Mouse (Mus musculus): Measurements from ENCODE around the gene Hspb8. TPM values are rescaled to one million over a fixed set of nuclear protein-coding genes. Genes with fewer than 3 reads are reported as not detected.
"Not testable (repeated sequence)": the region's sequence is repeated elsewhere in the genome, so short reads cannot be mapped to it uniquely, and the experiment has no call there.

The Hspb8 gene
- polyA plus RNA-seq, 1 experiment from 2014 or later = 8.6 TPM

GRCm38 (mm10) chr5:116404063-116404462 lies 18.6 kb downstream of the Hspb8 start:
- Histone ChIP-seq H3K4me3 (no peak overlapping the region), H3K36me3 (replicated peaks) (no peaks in the 10 kb centered on the region), H3K9me3 (no peaks in the 10 kb centered on the region), H3K27me3 (ENCODE audit: poor library complexity, severe bottlenecking) (0 out of 2 replicates have a peak, but pooled peaks cover 7% of the 10 kb centered on the region), H3K4me1 (peaks cover 27% of the 10 kb centered on the region), H3K27ac (no peak overlapping the region)
- WGBS = 91% methylated on average over 2 of the region's 2 CpGs
- DNase-seq (ENCODE audit: extremely low spot score, low spot score) = no peak

- no peak overlapping the region for H3K27ac ChIP-seq
- H3K9me3 ChIP-seq = no peaks in the 10 kb centered on the region
- H3K36me3 ChIP-seq (replicated peaks) = no peaks in the 10 kb centered on the region
- 81% methylated on average over 3 of the region's 3 CpGs for WGBS
- no peak overlapping the region for H3K4me3 ChIP-seq
- H3K4me1 ChIP-seq = peaks cover 7% of the 10 kb centered on the region
- DNase-seq (ENCODE audit: extremely low spot score, low spot score) = no peak
- H3K27me3 ChIP-seq (ENCODE audit: poor library complexity, severe bottlenecking) = no peaks in the 10 kb centered on the region
Measured at GRCm38 (mm10) chr5:116400801-116401200, 21.9 kb downstream of the Hspb8 start.

GRCm38 (mm10) chr5:116400042-116400730 lies 22.5 kb downstream of the Hspb8 start:
- DNase-seq (ENCODE audit: extremely low spot score, low spot score) = no peak
- no peak overlapping the region for H3K27ac ChIP-seq
- H3K4me3 ChIP-seq = no peak overlapping the region
- no peaks in the 10 kb centered on the region for H3K27me3 ChIP-seq (ENCODE audit: poor library complexity, severe bottlenecking)
- H3K9me3 ChIP-seq = no peaks in the 10 kb centered on the region
- WGBS = 80% methylated on average over 8 of the region's 8 CpGs
- peaks cover 7% of the 10 kb centered on the region for H3K4me1 ChIP-seq
- H3K36me3 ChIP-seq (replicated peaks) = no peaks in the 10 kb centered on the region

GRCm38 (mm10) chr5:116396104-116396503 lies 26.6 kb downstream of the Hspb8 start:
- Histone ChIP-seq H3K36me3 (replicated peaks) (no peaks in the 10 kb centered on the region), H3K27ac (no peak overlapping the region), H3K4me3 (no peak overlapping the region), H3K4me1 (peaks cover 7% of the 10 kb centered on the region), H3K27me3 (ENCODE audit: poor library complexity, severe bottlenecking) (no peaks in the 10 kb centered on the region), H3K9me3 (no peaks in the 10 kb centered on the region)
- WGBS = 84% methylated on average over 5 of the region's 5 CpGs
- DNase-seq (ENCODE audit: extremely low spot score, low spot score) = no peak

GRCm38 (mm10) chr5:116392603-116393002 lies 30.1 kb downstream of the Hspb8 start:
- Histone ChIP-seq H3K9me3 (no peaks in the 10 kb centered on the region), H3K4me1 (peaks cover 10% of the 10 kb centered on the region), H3K4me3 (no peak overlapping the region), H3K36me3 (replicated peaks) (no peaks in the 10 kb centered on the region), H3K27ac (no peak overlapping the region), H3K27me3 (ENCODE audit: poor library complexity, severe bottlenecking) (no peaks in the 10 kb centered on the region; the same call in 1 of the 2 replicates)
- DNase-seq (ENCODE audit: extremely low spot score, low spot score) = no peak
- 88% methylated on average over 9 of the region's 9 CpGs for WGBS

- Histone ChIP-seq H3K9me3 (no peaks in the 10 kb centered on the region), H3K4me1 (peaks cover 10% of the 10 kb centered on the region), H3K27ac (no peak overlapping the region), H3K4me3 (no peak overlapping the region), H3K27me3 (ENCODE audit: poor library complexity, severe bottlenecking) (no peaks in the 10 kb centered on the region; the same call in 1 of the 2 replicates), H3K36me3 (replicated peaks) (no peaks in the 10 kb centered on the region)
- no peak for DNase-seq (ENCODE audit: extremely low spot score, low spot score)
- WGBS = 78% methylated on average over 15 of the region's 15 CpGs
Measured at GRCm38 (mm10) chr5:116389856-116390542, 32.7 kb downstream of the Hspb8 start.

- no peaks in the 10 kb centered on the region for H3K9me3 ChIP-seq
- DNase-seq (ENCODE audit: extremely low spot score, low spot score) = no peak
- peaks cover 10% of the 10 kb centered on the region for H3K4me1 ChIP-seq
- H3K36me3 ChIP-seq (replicated peaks) = no peaks in the 10 kb centered on the region
- 86% methylated on average over 4 of the region's 4 CpGs for WGBS
- H3K27me3 ChIP-seq (ENCODE audit: poor library complexity, severe bottlenecking) = no peaks in the 10 kb centered on the region; the same call in 1 of the 2 replicates
- no peak overlapping the region for H3K27ac ChIP-seq
- H3K4me3 ChIP-seq = no peak overlapping the region
Measured at GRCm38 (mm10) chr5:116389321-116389720, 33.3 kb downstream of the Hspb8 start.

GRCm38 (mm10) chr5:116387302-116387935 lies 35.2 kb downstream of the Hspb8 start:
- H3K36me3 ChIP-seq (replicated peaks) = no peaks in the 10 kb centered on the region
- no peak for DNase-seq (ENCODE audit: extremely low spot score, low spot score)
- WGBS = 82% methylated on average over 9 of the region's 9 CpGs
- H3K27ac ChIP-seq = no peak overlapping the region
- no peaks in the 10 kb centered on the region; the same call in 1 of the 2 replicates for H3K27me3 ChIP-seq (ENCODE audit: poor library complexity, severe bottlenecking)
- peaks cover 10% of the 10 kb centered on the region for H3K4me1 ChIP-seq
- H3K4me3 ChIP-seq = no peak overlapping the region
- no peaks in the 10 kb centered on the region for H3K9me3 ChIP-seq

- Histone ChIP-seq H3K36me3 (replicated peaks) (no peaks in the 10 kb centered on the region), H3K27me3 (ENCODE audit: poor library complexity, severe bottlenecking) (peaks cover 3% of the 10 kb centered on the region; the same call in 1 of the 2 replicates), H3K4me3 (no peak overlapping the region), H3K4me1 (peaks cover 10% of the 10 kb centered on the region), H3K9me3 (no peaks in the 10 kb centered on the region), H3K27ac (no peak overlapping the region)
- 45% methylated on average over 11 of the region's 11 CpGs for WGBS
- DNase-seq (ENCODE audit: extremely low spot score, low spot score) = no peak
Measured at GRCm38 (mm10) chr5:116386020-116386419, 36.6 kb downstream of the Hspb8 start.

GRCm38 (mm10) chr5:116382646-116383045 lies 40.0 kb downstream of the Hspb8 start:
- H3K36me3 ChIP-seq (replicated peaks); H3K27ac ChIP-seq; H3K9me3 ChIP-seq; H3K4me3 ChIP-seq; DNase-seq (ENCODE audit: extremely low spot score, low spot score); H3K27me3 ChIP-seq (ENCODE audit: poor library complexity, severe bottlenecking): not testable (repeated sequence)
- peaks cover 10% of the 10 kb centered on the region; the same call in 1 of the 2 replicates for H3K4me1 ChIP-seq
- WGBS = 93% methylated on average over 7 of the region's 7 CpGs

GRCm38 (mm10) chr5:116381726-116382125 lies 40.9 kb downstream of the Hspb8 start:
- no peak overlapping the region for H3K4me3 ChIP-seq
- H3K4me1 ChIP-seq = peaks cover 10% of the 10 kb centered on the region; the same call in 1 of the 2 replicates
- no peaks in the 10 kb centered on the region for H3K9me3 ChIP-seq
- WGBS = 92% methylated on average over 6 of the region's 6 CpGs
- no peak for DNase-seq (ENCODE audit: extremely low spot score, low spot score)
- no peaks in the 10 kb centered on the region for H3K36me3 ChIP-seq (replicated peaks)
- H3K27me3 ChIP-seq (ENCODE audit: poor library complexity, severe bottlenecking) = 0 out of 2 replicates have a peak, but pooled peaks cover 7% of the 10 kb centered on the region
- H3K27ac ChIP-seq = no peak overlapping the region

GRCm38 (mm10) chr5:116381217-116381616 lies 41.4 kb downstream of the Hspb8 start:
- no peak overlapping the region for H3K27ac ChIP-seq
- DNase-seq (ENCODE audit: extremely low spot score, low spot score) = no peak
- no peak overlapping the region for H3K4me3 ChIP-seq
- no peaks in the 10 kb centered on the region for H3K9me3 ChIP-seq
- no peaks in the 10 kb centered on the region for H3K36me3 ChIP-seq (replicated peaks)
- 83% methylated on average over 15 of the region's 15 CpGs for WGBS
- H3K27me3 ChIP-seq (ENCODE audit: poor library complexity, severe bottlenecking) = 0 out of 2 replicates have a peak, but pooled peaks cover 7% of the 10 kb centered on the region
- H3K4me1 ChIP-seq = peaks cover 10% of the 10 kb centered on the region; the same call in 1 of the 2 replicates
